Mouse (Mus musculus) kidney, adult 8-10 months (tissue): ENCODE measurements around the gene Cachd1.

Source experiments
- DNase-seq, 2 experiments: peaks; one replicate each; pipeline ENCODE4 v3.0.0; 2022

Gene Cachd1

DNA sequence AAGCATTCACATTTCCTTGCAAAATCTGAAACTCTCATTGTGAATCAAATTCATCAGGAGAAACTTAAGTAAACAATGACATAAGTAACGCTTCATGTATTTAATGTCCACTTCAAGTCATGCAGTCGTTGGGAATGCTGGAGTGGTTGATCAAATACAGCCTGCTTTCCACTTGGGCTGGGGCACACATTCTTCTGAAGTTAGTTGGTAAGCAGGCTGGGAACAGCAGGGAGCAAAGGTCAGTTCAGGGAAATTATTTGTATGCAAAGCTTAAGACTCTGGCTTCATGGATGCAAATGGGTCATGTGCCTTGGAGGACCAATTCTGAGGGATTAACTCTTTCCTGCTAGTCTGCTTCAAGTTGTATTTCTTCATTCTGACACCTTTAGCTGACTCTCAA is 16.7 kb downstream of the Cachd1 start:
- DNase-seq, result peak; percentile 74 to 88

DNA sequence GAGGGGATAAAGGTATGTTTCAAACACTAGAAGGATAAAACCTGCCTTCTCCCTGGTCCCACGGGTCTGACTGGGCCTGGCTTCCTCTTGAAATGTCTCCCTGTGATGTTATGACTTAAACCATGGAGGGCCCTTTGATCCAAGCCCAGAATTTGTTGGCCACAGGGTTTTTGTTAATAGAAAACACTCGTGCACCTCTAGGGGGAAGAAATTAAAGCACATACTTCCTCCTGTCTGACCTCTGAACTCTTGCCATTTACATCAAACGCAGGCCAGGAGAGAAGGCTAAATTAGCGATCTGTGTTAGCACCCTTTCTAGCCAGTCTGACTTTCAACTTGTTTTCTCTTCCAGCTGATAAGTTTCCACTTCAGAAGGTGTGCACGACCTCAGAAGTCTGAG is 19.0 kb downstream of the Cachd1 start:
- no peak for DNase-seq

- peak; percentile 63 to 71 for DNase-seq
Measured at GRCm38 (mm10) chr4:100800730-100801442, 24.4 kb downstream of the Cachd1 start.

DNA sequence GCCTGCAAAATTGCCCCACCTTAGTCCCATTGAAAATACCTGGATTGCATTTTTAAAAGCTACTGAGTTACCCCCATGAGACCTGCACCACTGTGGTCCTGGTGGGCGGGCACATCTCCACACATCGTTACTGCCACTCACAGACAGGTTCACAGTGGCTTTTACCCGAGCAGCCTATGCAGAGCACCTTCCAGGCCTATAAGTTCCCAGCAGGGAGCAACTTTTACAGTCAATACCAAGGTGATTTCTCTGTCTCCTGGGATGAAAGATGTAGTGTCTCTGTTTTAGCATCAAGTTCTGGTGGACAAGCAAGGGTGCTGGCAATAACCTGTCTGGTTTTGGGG is 24.9 kb downstream of the Cachd1 start:
- DNase-seq, result no peak

GRCm38 (mm10) chr4:100811057-100811695 is 34.7 kb downstream of the Cachd1 start:
- DNase-seq, result no peak

DNA sequence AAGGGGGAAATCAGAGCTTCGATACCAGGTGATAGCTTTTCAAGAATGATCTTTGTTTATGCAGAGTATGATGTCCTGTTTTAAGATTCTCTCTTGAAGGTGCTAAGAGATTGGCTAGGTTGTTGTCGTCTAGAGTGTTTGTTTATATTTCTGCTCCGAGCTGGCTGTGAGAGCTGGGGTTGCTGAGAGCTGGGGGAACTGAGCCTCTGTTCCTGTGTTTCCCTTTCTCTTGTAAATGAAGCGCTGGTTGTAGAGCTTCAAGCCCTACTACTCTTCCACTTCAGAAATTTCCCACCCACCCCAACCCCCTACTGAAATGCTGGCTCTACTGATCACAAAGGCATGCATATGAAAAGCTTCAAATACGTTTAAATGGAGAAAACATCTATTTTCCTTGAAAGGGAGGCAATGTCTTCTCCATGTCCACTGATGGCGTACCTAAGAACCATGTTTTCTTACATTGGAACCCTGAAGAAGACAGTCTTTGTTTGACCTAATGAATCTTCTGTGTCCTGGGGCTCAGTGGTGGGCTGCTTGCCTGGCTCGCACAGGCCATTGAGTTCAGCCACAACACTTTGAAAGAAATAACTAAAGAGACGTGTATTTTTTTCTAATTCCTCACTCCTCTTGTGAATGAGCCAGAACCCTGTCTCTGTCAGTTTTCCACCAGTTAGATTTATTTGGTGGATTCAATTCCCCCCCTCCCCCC is 35.5 kb downstream of the Cachd1 start:
- DNase-seq, result no peak

DNA sequence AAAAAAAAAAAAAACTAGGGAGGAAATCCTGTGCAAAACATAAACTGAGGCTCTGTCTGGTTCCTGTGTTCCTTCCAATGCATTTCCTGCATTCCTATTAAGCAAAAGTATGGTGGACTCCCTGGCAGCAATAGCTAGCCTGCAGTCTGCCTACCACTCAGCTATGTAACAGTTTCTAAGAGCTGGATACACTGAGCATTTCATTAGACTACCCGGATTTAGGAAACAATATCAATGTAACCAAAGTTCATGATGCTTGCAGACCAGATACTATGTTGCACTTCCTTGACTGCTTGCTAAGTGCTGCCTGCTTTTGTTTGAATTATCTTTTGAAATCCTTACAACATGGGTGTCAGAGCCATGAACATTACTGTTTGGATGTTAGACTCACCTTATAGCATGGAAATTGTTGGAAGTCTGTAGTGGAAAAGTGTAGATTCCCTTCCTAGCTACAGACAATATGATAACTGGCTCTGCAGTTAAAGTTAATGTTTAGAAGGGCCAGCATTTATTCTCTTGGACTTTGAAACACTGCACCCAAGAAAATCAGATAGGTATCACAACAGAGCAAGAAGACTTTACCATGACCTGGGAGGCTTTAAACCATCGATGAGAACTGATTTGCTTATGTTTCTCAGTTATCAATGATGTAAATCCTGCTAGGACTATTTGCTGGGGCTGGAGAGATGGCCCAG is 37.4 kb downstream of the Cachd1 start:
- no peak for DNase-seq

- no peak for DNase-seq
Measured at GRCm38 (mm10) chr4:100819238-100819637, 42.8 kb downstream of the Cachd1 start.

DNA sequence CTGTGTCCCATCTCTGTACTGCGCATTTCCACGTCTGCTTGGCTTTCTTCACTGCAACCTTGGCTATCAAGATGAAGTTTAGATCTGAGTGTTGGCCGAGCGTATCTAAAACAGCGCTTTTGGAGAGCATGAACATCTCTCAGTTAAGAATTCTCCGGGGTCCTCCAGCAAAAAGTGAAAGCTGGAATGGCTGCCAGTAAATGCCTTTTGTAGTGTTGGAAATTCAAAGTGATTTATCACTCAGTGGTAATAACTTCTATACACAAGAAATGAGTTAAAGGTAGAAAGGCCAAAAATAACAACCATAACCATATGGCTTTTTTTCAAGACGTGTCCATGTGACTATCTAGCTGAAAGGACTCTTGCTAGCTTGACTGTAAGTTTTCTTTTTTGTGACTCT is 46.1 kb downstream of the Cachd1 start:
- no peak for DNase-seq

DNA sequence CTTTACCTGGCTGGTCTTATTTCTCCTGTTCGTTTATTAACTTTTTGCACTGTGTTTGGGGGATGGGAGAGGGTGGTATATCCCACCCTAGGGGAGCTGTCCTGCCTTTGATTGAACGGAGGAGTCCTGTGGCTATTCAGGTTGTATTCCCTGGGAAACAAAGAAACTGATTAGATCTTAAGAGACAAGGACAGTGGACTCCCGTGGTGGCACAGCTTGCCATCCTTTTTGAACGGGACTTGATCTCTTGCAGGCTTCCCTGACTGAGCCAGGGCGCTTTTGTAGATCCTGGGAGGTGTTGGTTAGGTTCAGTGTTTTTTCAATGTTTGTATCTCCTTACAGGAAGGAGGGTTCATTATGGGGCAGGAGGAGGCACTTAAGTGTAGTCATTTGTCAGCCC is 50.9 kb downstream of the Cachd1 start:
- no peak for DNase-seq

DNA sequence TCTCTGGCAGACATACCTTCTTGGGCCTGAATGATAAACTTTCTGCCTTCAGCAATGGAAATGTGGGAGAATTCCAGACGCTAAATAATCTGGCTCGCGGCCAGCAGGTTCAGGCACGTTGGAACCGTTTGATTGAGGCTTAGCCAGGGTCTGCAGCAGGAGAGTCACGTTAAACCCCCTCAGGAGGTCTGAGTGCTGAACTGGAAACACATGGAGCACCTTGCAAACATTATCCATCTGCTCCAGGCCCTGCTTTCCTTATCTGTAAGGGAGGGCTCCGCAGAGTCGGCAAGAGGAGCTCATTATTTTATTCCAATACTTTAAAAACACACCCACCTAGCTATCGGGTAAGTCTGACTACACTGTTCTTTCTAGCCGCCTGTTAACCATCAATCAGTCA is 52.3 kb downstream of the Cachd1 start:
- no peak for DNase-seq

- DNase-seq, result no peak
Measured at GRCm38 (mm10) chr4:100837205-100837604, 60.7 kb downstream of the Cachd1 start.

DNA sequence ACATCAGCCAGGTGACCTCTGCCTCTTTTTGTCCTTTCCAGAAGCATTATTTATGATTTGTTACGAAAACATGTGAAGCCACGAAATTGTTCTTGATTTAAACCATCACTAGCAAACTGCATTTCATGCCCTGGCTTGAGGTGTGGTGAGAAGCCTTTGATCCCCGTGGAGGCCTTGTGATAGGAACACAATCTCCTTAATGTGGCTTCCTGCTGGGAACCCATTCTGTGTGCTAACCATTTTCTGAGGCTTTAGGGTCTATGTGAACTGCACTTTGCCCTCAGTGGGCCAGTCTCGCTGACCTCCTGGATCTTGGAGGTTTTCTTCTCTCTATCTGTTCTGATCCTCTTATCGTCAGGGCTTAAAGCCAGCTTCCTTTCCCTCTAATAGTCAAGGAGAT is 66.2 kb downstream of the Cachd1 start:
- no peak for DNase-seq

- no peak for DNase-seq
Measured at GRCm38 (mm10) chr4:100843119-100843518, 66.6 kb downstream of the Cachd1 start.

DNA sequence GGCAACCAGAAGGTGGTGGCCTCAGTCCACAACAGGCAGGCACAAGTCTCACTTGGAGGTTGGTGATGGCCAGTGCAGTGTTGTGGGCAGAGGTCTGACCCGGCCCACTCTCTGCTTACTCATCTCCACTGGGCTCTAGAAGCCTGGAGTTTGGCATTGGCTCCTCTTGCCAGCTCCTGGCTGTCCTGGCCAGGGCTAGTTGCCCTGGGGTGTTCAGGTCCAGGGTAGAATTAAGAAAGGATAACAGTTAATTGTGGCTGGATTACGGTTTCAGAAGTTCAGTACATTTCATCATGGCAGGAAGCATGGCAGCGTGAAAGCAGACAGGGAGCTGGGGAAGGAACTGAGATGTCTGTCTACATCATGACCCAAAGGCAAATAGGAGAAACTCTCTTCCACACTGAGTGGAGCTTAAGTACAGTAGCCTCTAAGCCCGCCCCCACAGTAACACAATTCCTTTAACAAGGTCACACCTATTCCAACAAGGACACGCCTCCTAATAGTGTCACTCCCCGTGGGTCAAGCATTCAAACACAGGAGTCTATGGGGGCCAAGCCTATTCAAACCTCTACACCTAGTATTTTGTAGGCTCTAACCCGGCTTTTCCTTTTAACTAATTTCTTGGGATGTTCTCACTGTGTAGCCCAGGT is 74.5 kb downstream of the Cachd1 start:
- DNase-seq, result peak; percentile 32 to 38

GRCm38 (mm10) chr4:100852448-100852847 is 76.0 kb downstream of the Cachd1 start:
- DNase-seq, result no peak

DNA sequence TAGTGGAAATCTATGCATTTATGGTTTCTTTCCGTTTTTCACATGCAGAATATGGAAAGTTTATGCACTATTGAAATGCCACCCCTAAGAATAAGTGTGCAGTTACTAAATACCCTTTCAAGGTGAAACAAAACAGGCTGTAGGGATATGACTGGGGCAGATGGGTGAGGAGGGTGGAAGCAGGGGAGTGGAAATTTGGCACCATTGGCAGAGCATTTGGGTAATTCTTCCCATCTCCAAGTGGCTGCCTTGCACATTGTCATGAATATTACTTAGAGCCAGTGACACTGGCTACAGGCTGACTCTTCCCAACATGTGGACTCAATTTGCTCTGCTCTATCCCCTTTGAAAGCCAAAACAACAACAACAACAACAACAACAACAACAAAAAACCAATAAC is 77.0 kb downstream of the Cachd1 start:
- DNase-seq, result no peak

- no peak for DNase-seq
Measured at GRCm38 (mm10) chr4:100855373-100855772, 78.9 kb downstream of the Cachd1 start.

DNA sequence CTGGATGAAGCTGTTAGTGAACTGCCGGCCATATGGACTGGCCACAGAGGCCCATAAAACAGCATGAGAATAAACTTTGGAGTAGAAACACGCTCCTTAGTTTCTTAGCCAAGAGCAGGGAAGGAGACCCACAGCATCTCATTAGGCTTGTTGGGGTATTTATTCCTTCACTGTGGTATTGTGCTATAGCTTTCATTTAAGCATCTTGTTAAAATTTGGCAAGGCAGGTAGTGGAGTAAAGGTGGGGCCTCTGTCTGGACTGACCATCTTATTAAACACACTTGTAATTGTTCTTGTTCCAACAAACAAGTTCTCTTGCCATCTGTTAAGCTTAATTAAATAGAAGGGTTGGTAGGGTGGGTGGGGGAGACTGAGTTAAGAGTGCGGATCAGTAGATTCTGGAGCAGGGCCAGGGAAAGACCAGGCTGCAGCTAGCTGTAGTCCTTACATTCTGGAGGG is 81.0 kb downstream of the Cachd1 start:
- DNase-seq, result no peak

- DNase-seq, result no peak
Measured at GRCm38 (mm10) chr4:100863861-100864428, 87.5 kb downstream of the Cachd1 start.

DNA sequence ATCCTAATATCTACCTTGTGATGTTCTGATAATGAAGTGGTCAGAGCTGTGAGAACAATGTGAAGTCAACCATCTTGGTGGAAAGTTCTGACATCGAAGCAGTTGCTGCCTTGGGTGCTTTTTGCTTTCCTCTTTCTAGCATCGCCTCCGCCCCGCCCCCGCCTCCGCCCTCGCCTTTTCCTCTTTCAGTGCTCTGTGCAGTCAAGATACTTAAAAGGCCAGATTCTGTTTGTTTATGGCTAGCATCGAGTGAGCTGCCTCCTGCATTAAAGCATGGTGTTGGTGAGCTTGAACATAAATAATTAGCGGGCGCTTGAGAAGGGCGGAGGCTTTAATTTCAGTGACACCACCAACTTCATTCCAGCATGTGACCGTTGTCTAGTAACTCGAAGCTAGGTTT is 88.9 kb downstream of the Cachd1 start:
- DNase-seq, result no peak

DNA sequence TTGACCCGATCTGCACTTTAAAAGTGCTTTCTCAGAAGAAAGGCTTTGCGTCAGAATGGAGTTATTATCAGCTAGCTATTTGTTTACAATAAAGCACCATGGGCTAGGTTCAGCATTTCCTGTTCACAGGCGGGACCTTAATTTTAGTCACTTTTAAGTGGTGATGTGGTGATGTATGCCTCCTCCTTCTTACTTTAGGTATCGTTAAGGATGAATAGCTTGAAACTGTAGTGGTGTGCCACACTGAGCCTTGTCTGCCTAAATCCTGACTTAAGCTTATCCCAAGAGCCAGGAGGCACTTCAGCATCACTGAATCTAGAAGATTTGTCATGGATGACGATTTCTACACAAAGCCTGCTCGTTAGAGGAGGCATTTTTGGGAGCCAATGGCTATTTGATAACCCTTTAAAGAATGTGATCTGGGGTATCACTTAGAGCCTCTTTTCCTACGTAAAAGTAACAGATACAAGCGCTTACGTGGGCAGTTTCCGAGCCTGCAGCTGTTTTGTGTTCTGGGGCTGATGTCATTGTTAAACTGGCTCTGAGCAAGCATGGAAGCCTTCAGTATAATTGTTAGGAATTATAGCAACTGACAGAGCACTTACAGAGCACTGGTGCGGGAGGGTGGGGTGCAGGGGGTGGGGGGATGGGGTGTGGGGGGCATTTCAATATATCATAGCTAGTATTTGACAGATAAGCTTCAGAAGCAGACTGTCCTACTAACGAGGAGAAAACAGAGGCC is 89.7 kb downstream of the Cachd1 start:
- DNase-seq, result no peak
